Mouse (Mus musculus) cortical plate, adult 2 months (tissue): ENCODE measurements around the gene Nr2e3. TPM values are rescaled to one million over a fixed set of nuclear protein-coding genes. Genes with fewer than 3 reads are reported as not detected.

ENCODE experiments used
- H3K27ac ChIP-seq: fragments of 200-500 bp; 2 replicates; pipeline ENCODE4 v1.5.1; 2012; ENCODE audit warnings: low read length, control low read depth, inconsistent platforms; ENCODE audit not compliant: insufficient read depth
- H3K4me1 ChIP-seq: fragments of 200-500 bp; 2 replicates; pipeline ENCODE4 v1.6.1; 2011; ENCODE audit warnings: low read length; ENCODE audit not compliant: control insufficient read depth, insufficient read depth
- H3K4me3 ChIP-seq: fragments of 200-500 bp; 2 replicates; pipeline ENCODE4 v1.5.1; 2011; ENCODE audit warnings: mild to moderate bottlenecking, low read length, control low read depth; ENCODE audit not compliant: insufficient read depth
- CTCF ChIP-seq: fragments of 200-500 bp; IDR thresholded peaks from 2 replicates; pipeline ENCODE4 v1.5.1; 2011; ENCODE audit warnings: mild to moderate bottlenecking, control low read depth, low read length; ENCODE audit not compliant: insufficient read depth; ENCODE audit errors: extremely low read depth
- POLR2A ChIP-seq: fragments of 200-500 bp; IDR thresholded peaks from 2 replicates; pipeline ENCODE4 v1.6.1; 2011; ENCODE audit warnings: mild to moderate bottlenecking, low read length, control low read depth; ENCODE audit not compliant: insufficient read depth; ENCODE audit errors: extremely low read depth
- polyA plus RNA-seq: library from polyadenylated mRNA; depleted of rRNA; stranded (reverse); fragments of >200 nt; gene quantifications from 2 replicates; pipeline ENCODE4 v1.2.3, GENCODE M21; 2012

The Nr2e3 gene
- polyA plus RNA-seq, 1 experiment = not detected

DNA sequence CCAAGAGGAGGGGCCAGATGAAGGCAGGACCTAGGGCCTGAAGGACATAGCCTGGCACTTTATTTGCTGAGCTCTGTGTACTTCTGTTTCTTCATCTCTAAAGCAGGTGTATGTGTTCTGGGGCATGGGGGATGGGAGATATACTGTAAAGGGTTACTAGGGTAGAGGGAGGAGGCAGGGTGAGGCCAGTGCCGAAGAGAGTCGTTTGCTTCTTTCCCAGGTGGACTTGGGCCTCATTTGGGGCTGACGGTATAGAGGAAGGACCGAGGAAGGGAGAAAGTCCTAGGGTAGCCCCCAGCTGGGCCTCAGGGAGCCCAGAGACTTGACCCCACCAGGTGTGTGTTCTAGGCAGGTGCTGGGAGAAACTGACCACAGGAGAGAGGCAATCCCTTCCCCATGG, 8.5 kb downstream of the Nr2e3 start:
- TF ChIP-seq POLR2A (no peak), CTCF (no peak)
- Histone ChIP-seq H3K4me3 (no peak overlapping the region), H3K4me1 (no peaks in the 10 kb centered on the region), H3K27ac (no peak overlapping the region)

DNA sequence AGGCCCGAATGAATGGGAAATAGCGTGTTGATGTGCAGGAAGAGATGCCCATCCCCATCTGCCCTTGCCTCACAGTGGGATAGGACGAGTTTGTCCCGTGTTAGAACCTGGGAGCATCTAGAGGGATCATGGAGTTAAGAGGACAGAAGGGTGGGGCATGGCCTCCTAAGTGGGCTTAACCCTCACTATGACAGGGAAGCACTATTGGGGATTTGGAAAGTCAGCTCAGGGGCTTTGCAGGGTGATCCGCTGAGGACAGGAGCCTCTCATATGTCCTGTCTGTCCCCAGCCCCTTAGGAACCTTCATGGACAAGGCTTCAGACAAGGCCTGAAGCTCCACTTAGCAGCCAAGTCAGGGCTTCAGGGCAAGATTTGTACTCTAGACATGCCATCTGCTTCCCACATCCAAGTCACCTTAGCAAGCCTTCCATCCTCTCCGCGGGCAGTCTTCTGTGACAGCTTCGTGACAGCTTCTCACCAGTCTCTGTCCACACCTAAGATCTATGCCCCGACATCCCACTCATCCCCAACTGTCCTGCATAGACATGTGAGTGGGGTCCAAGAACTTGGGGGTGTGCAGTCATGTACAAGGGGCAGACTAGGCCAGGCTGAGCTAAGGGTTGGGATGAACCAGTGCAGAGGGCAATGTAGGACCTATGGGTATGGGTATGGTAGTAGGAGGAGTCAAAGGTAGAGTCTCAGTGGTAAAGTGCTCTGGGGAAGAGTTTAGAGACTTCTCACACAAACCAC, 9.3 kb downstream of the Nr2e3 start:
- TF ChIP-seq CTCF (no peak), POLR2A (no peak)
- Histone ChIP-seq H3K27ac (no peak overlapping the region), H3K4me1 (no peaks in the 10 kb centered on the region), H3K4me3 (no peak overlapping the region)

DNA sequence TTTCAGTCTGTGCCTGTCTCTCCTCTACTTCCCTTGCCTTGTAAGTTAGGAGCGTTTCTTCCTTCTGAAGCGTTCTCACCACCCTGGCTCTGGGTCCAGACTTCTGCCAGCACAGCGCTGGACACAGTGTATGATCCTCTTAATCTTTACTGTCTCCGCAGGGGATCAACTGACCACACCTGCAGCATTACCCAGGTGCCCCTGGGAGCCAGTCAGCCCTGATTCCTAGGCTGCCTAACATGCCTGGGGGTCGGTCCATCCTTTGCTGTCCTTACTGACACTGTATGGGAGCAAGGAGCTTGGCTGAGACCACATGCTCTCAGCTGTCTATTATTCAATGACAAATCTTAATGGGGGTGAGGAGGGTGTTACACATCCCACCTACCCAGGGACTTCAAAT, 10.5 kb downstream of the Nr2e3 start:
- Histone ChIP-seq H3K27ac (no peak overlapping the region), H3K4me1 (no peaks in the 10 kb centered on the region), H3K4me3 (no peak overlapping the region)
- TF ChIP-seq CTCF (no peak), POLR2A (no peak)

- H3K4me3 ChIP-seq = no peak overlapping the region
- no peak for TF ChIP-seq CTCF
- no peak for TF ChIP-seq POLR2A
- H3K4me1 ChIP-seq = no peaks in the 10 kb centered on the region
- H3K27ac ChIP-seq = no peak overlapping the region
Measured at GRCm38 (mm10) chr9:59949511-59949910, 10.9 kb downstream of the Nr2e3 start.

DNA sequence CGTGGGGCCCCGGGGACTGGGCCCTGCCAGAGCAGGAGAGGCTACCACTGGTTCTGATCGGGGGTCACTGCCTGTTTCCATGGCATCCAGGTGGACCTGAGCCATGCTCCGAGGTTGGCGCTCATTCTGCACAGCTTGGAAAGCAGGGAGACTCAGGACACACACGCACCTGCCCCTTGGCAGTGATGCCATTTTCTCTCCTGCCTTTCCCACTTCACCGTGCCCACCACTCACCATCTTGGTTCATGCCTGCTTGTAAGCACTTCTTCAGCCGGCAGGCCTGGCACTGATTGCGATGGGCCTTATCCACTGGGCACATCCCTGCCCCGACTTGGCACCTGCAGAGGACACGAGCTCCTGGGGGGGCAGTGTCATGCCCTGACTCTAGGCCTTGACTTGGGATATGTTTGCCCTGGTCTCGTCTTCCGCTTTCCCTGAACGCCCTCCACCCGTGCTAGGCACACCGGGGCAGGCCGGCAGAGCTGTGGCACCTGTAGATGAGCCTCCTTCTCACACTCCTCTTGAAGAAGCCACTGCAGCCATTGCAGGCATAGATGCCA, 11.7 kb downstream of the Nr2e3 start:
- TF ChIP-seq CTCF (no peak), POLR2A (no peak)
- H3K4me1 ChIP-seq = no peaks in the 10 kb centered on the region
- no peak overlapping the region for H3K27ac ChIP-seq
- H3K4me3 ChIP-seq = no peak overlapping the region

DNA sequence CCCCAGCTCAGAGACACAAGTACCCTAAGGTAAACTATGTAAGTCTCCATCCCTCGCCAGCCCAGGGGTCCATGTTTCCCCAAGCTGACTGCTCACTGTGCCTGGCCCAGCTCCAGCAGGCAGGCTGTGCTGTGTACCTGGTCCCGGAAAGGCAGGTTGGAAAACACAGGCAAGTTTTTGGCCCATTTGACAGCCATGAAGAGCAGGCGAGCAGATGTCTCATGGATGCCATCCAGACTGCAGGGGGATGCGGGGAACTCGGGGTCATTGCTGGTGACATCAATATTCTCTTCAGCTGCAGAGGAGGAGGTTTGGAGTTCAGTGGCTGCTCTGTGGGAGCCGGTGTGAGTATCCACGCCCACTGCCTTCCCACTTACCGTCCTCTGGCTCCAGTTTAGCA, 12.2 kb downstream of the Nr2e3 start:
- Histone ChIP-seq H3K4me1 (no peaks in the 10 kb centered on the region), H3K27ac (no peak overlapping the region), H3K4me3 (no peak overlapping the region)
- TF ChIP-seq POLR2A (no peak), CTCF (no peak)

- H3K27ac ChIP-seq = no peak overlapping the region
- no peaks in the 10 kb centered on the region for H3K4me1 ChIP-seq
- H3K4me3 ChIP-seq = no peak overlapping the region
- TF ChIP-seq POLR2A (no peak), CTCF (no peak)
Measured at GRCm38 (mm10) chr9:59947271-59947670, 13.2 kb downstream of the Nr2e3 start.

GRCm38 (mm10) chr9:59945241-59945640, 15.2 kb downstream of the Nr2e3 start:
- no peak overlapping the region for H3K4me3 ChIP-seq
- TF ChIP-seq POLR2A (no peak), CTCF (no peak)
- H3K4me1 ChIP-seq = no peaks in the 10 kb centered on the region

DNA sequence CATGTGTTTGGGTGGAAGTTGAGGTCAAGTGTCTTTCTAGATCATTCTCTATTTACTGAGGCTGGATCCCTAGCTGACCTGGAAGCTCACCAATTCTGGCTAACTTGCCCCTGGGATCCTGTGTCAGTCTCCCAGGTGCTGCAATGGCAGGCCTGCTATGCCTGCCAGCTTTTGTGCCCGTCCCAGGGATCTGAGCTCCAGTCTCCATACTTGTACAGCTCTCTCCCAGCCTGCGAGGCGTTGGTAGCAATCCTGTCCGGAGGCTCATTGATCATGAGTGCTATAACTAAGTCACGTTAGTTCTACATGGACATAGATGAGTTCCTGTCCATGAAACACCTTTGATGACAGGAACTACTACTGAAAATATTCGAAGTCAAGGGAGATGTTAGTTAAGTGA, 16.6 kb downstream of the Nr2e3 start:
- no peak for TF ChIP-seq POLR2A
- TF ChIP-seq CTCF = no peak
- no peaks in the 10 kb centered on the region for H3K4me1 ChIP-seq
- H3K27ac ChIP-seq = no peak overlapping the region
- no peak overlapping the region for H3K4me3 ChIP-seq

More at GRCm38 (mm10) chr9:59945241-59945640, 15.2 kb downstream of the Nr2e3 start:
- H3K27ac ChIP-seq = no peak overlapping the region

DNA sequence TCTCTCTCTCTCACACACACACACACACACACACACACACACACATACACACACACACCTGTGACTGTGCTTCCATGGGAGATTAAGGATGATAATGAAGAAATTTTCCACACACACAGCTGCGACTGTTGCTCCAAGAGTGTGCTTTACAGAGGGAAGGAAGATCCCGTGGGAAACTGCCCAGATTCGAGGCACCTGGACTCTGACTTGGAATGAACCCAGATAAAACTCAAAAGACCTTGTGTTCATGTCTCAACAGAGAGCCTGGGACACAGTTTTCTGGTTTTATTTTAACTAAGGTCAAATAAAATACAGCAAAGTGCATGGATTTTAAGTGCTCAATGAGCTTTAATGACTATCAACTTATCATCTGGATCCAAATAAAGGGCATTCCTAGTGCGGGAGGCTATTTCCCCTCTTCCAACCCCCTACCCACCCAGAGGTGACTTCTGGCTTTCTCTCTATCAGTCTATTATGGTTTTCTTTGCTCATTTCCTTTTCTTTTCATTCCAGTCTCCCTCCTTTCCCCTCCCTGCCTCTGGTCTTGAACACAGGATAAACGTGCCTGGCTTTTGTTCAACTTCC, 17.9 kb downstream of the Nr2e3 start:
- Histone ChIP-seq H3K4me1 (no peaks in the 10 kb centered on the region), H3K4me3 (no peak overlapping the region), H3K27ac (no peak overlapping the region)
- TF ChIP-seq POLR2A (no peak), CTCF (no peak)
